Mouse (Mus musculus) liver, embryonic 14.5 days (tissue): Measurements from ENCODE around the gene Lmna. TPM values are rescaled to one million over a fixed set of nuclear protein-coding genes. Genes with fewer than 3 reads are reported as not detected.

Experiments used
- ATAC-seq: fragments of 200-750 bp; cut with Nextera tagmentation; 2 replicates; pipeline ENCODE4 v1.8.0; 2017; ENCODE audit warnings: moderate number of reproducible peaks, mild to moderate bottlenecking, moderate library complexity; ENCODE audit not compliant: insufficient read depth
- DNase-seq, 3 experiments: peaks; one replicate each; pipeline ENCODE4 v3.0.0-alpha.2; 2012 to 2013; ENCODE audit warnings: low read depth in 3 of 3, low spot score in 3 of 3
- H3K27ac ChIP-seq: fragments of 300-500 bp; sonication (generic); 2 replicates; pipeline ENCODE4 v1.5.1; 2014; ENCODE audit warnings: moderate library complexity, mild to moderate bottlenecking, control low read depth, inconsistent platforms
- H3K27me3 ChIP-seq: fragments of 300-500 bp; sonication (generic); 2 replicates; pipeline ENCODE4 v1.6.1; 2014; ENCODE audit warnings: mild to moderate bottlenecking, low read length, moderate library complexity; ENCODE audit not compliant: control insufficient read depth, insufficient read depth
- H3K36me3 ChIP-seq: fragments of 300-500 bp; sonication (generic); replicated peaks from 2 replicates; pipeline ENCODE4 v1.6.1; 2014; ENCODE audit warnings: low read depth; ENCODE audit not compliant: control insufficient read depth, insufficient read depth
- H3K4me1 ChIP-seq, 2 experiments: fragments of 200-500 bp in 1 of 2; fragments of 300-500 bp in 1 of 2; sonication (generic) in 1 of 2; replicated peaks; 2 replicates each; pipeline ENCODE4 v1.6.1; 2012 to 2014; ENCODE audit warnings: antibody characterized with exemption in 1 of 2, inconsistent platforms in 1 of 2, low read length in 1 of 2; ENCODE audit not compliant: control insufficient read depth in 2 of 2, insufficient read depth in 2 of 2
- H3K4me2 ChIP-seq: fragments of 300-500 bp; sonication (generic); 2 replicates; pipeline ENCODE4 v1.6.1; 2014; ENCODE audit warnings: low read depth, mild to moderate bottlenecking, control low read depth, moderate library complexity
- H3K4me3 ChIP-seq, 2 experiments: fragments of 200-500 bp in 1 of 2; fragments of 300-500 bp in 1 of 2; sonication (generic) in 1 of 2; 2 replicates each; pipeline ENCODE4 v1.5.1; 2012 to 2014; ENCODE audit warnings: low read depth in 2 of 2, low read length in 2 of 2, mild to moderate bottlenecking in 2 of 2, control low read depth in 1 of 2, inconsistent platforms in 1 of 2, moderate library complexity in 1 of 2; ENCODE audit not compliant: insufficient read depth in 1 of 2
- H3K9ac ChIP-seq: fragments of 300-500 bp; sonication (generic); replicated peaks from 2 replicates; pipeline ENCODE4 v1.6.1; 2014; ENCODE audit warnings: mild to moderate bottlenecking, control low read depth, moderate library complexity
- H3K9me3 ChIP-seq: fragments of 300-500 bp; sonication (generic); 2 replicates; pipeline ENCODE4 v1.6.1; 2016; ENCODE audit warnings: low read length, mixed read lengths; ENCODE audit not compliant: control insufficient read depth
- CTCF ChIP-seq: IDR thresholded peaks from 2 replicates; pipeline ENCODE4 v1.5.1; 2016; ENCODE audit warnings: antibody characterized with exemption, low read depth, control low read depth
- EP300 ChIP-seq: IDR thresholded peaks from 2 replicates; pipeline ENCODE4 v1.6.1; 2016; ENCODE audit warnings: antibody characterized with exemption, low read depth
- WGBS: fragments of 180-500 bp; shearing (Covaris S2); extraction: QIAGEN DNeasy Blood & Tissue Kit; methylation state at CpG from one replicate; pipeline ENCODE4 v1.1.7; 2014; ENCODE audit not compliant: insufficient replicate concordance; 5-methylcytosine and 5-hydroxymethylcytosine counted together
- polyA plus RNA-seq, 2 experiments: library from polyadenylated mRNA; depleted of rRNA in 1 of 2; stranded (reverse) in 1 of 2; unstranded in 1 of 2; fragments of >200 nt; fragmentation: Nextera tagmentation in 1 of 2; extraction: Ambion mirVana in 1 of 2; gene quantifications; 2 replicates each; pipeline versions ENCODE4 v1.2.1 to v1.2.3; 2012 to 2014

Gene Lmna
- polyA plus RNA-seq, 2 experiments = 58.7 to 115 TPM

GRCm38 (mm10) chr3:88527565-88527964 lies 17.8 kb upstream of the Lmna start:
- peaks cover 2 to 8% of the 10 kb centered on the region in 2 experiments; a peak in 2 of 4 replicates for H3K4me1 ChIP-seq
- no peak overlapping the region for H3K9ac ChIP-seq
- ATAC-seq (no peak), DNase-seq (no peak)
- H3K36me3 ChIP-seq = no peaks in the 10 kb centered on the region
- WGBS = 34% methylated on average over 8 of the region's 8 CpGs
- TF ChIP-seq CTCF (no peak), EP300 (no peak)
- peaks cover 1% of the 10 kb centered on the region for H3K27me3 ChIP-seq
- H3K4me3 ChIP-seq = no peak overlapping the region
- no peak overlapping the region for H3K4me2 ChIP-seq
- H3K27ac ChIP-seq = no peak overlapping the region
- H3K9me3 ChIP-seq = no peaks in the 10 kb centered on the region

- peaks cover 2 to 8% of the 10 kb centered on the region in 2 experiments; a peak in 2 of 4 replicates for H3K4me1 ChIP-seq
- DNase-seq = peak; percentile 76
- no peaks in the 10 kb centered on the region for H3K36me3 ChIP-seq
- H3K9me3 ChIP-seq = no peaks in the 10 kb centered on the region
- no peak overlapping the region for H3K9ac ChIP-seq
- TF ChIP-seq CTCF (peak; percentile 100), EP300 (no peak)
- no peak overlapping the region for H3K4me2 ChIP-seq
- ATAC-seq = peak; percentile 69
- no peak overlapping the region for H3K27ac ChIP-seq
- H3K4me3 ChIP-seq = no peak overlapping the region
- 29% methylated on average over 17 of the region's 17 CpGs for WGBS
- no peaks in the 10 kb centered on the region for H3K27me3 ChIP-seq
Measured at GRCm38 (mm10) chr3:88526157-88527131, 16.7 kb upstream of the Lmna start.

- H3K4me3 ChIP-seq = no peak overlapping the region
- H3K4me1 ChIP-seq = peaks cover 0 to 6% of the 10 kb centered on the region in 2 experiments; a peak in 1 of 4 replicates
- no peaks in the 10 kb centered on the region for H3K27me3 ChIP-seq
- H3K9ac ChIP-seq = no peak overlapping the region
- no peaks in the 10 kb centered on the region for H3K36me3 ChIP-seq
- ATAC-seq (no peak), DNase-seq (no peak)
- no peaks in the 10 kb centered on the region for H3K9me3 ChIP-seq
- TF ChIP-seq EP300 (no peak), CTCF (no peak)
- no peak overlapping the region for H3K27ac ChIP-seq
- no peak overlapping the region for H3K4me2 ChIP-seq
- WGBS = 61% methylated on average over 5 of the region's 5 CpGs
Measured at GRCm38 (mm10) chr3:88525021-88525420, 15.3 kb upstream of the Lmna start.

DNA sequence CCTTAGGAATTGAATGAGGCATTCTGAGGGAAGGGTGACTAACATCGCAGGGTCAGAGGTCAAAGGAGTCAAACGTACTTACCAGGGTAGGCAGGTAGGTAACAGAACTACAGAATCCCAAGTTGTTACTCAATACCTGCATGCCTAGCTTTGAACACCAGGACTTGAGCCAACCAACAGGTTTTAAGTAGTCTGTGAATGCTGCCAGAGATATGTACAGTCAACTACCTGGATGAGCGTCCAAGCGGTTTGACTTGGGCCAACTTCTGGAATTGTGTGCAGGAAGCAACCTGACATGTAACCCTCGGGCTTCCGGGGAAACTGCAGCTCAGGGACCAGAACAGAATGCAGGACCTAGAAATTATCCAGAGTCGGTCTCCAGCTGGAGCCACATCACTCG lies 13.3 kb upstream of the Lmna start:
- no peak for DNase-seq
- Histone ChIP-seq H3K27ac (no peak overlapping the region), H3K27me3 (no peaks in the 10 kb centered on the region), H3K9me3 (no peaks in the 10 kb centered on the region), H3K4me3 (no peak overlapping the region), H3K9ac (no peak overlapping the region), H3K36me3 (no peaks in the 10 kb centered on the region), H3K4me2 (no peak overlapping the region), H3K4me1 (no peaks in the 10 kb centered on the region; a peak in 1 of 4 replicates)
- 72% methylated on average over 8 of the region's 8 CpGs for WGBS
- no peak for TF ChIP-seq EP300
- no peak for TF ChIP-seq CTCF
- ATAC-seq = no peak

DNA sequence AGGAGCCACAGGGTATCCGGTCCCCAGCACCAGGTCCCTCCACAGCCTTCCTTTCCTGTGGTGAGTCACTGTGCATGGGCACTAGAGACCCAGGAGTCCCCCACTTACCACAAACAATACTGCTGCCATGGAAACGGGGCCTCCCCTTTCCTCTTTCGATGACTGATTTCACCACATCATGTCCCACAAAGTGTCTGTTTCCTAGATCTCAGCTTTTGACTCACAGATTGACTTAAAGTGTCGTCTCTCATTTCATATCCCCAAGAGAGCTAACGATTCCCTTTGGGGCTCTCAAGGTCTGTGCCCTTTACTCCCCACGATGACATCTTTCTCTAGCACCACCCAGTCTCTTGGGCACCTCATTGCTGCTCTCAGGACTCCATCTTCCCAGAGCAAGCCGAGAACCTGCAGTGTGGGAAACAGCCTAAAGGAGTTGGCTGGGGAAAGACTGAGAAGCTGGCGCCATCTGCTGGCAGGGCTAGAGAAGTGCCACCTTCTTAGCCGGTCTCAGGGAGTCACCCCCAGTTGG lies 12.1 kb upstream of the Lmna start:
- H3K27ac ChIP-seq = no peak overlapping the region
- TF ChIP-seq EP300 = no peak
- TF ChIP-seq CTCF = peak; percentile 99
- no peaks in the 10 kb centered on the region for H3K4me1 ChIP-seq
- DNase-seq (peak in 1 of 3 experiments; percentile 56), ATAC-seq (peak; percentile 9; the same call in 1 of the 2 replicates)
- no peaks in the 10 kb centered on the region for H3K9me3 ChIP-seq
- H3K4me2 ChIP-seq = no peak overlapping the region
- 10% methylated on average over 9 of the region's 9 CpGs for WGBS
- H3K36me3 ChIP-seq = no peaks in the 10 kb centered on the region
- H3K9ac ChIP-seq = no peak overlapping the region
- no peaks in the 10 kb centered on the region for H3K27me3 ChIP-seq
- H3K4me3 ChIP-seq = no peak overlapping the region
